Mouse (Mus musculus) urinary bladder, postnatal 4 days (tissue): ENCODE results near the gene Arl8a.
"Not testable (repeated sequence)": the region's sequence is repeated elsewhere in the genome, so short reads cannot be mapped to it uniquely, and the experiment has no call there.

Source experiments
- DNase-seq, 2 experiments: peaks; one replicate each; pipeline ENCODE4 v3.0.0; 2021 to 2022; ENCODE audit warnings: low spot score in 2 of 2

The Arl8a gene

GRCm38 (mm10) chr1:135146077-135146945, at the start of gene Arl8a:
Gene Arl8a (plus strand): TSS chr1:135146824.
- DNase-seq, result peak; percentile 84 to 86

- no peak for DNase-seq
Observed at GRCm38 (mm10) chr1:135097441-135097840, 49.2 kb upstream of the Arl8a start.

- no peak for DNase-seq
Observed at GRCm38 (mm10) chr1:135098441-135098840, 48.2 kb upstream of the Arl8a start.

- no peak for DNase-seq
Observed at GRCm38 (mm10) chr1:135100400-135100799, 46.2 kb upstream of the Arl8a start.

- no peak for DNase-seq
Observed at GRCm38 (mm10) chr1:135105124-135105523, 41.5 kb upstream of the Arl8a start, which contains the start of gene Lgr6. Gene Lgr6 (minus strand): TSS chr1:135105276.

GRCm38 (mm10) chr1:135105951-135106350, 40.7 kb upstream of the Arl8a start:
- DNase-seq, result peak; percentile 59 to 82

GRCm38 (mm10) chr1:135108611-135109010, 38.0 kb upstream of the Arl8a start:
- no peak for DNase-seq

- peak in 1 of 2 experiments; percentile 77 for DNase-seq
Observed at GRCm38 (mm10) chr1:135110075-135110474, 36.5 kb upstream of the Arl8a start.

- not testable (repeated sequence) for DNase-seq
Observed at GRCm38 (mm10) chr1:135111271-135111670, 35.4 kb upstream of the Arl8a start.

GRCm38 (mm10) chr1:135112661-135113060, 34.0 kb upstream of the Arl8a start:
- DNase-seq, result no peak

GRCm38 (mm10) chr1:135124573-135125363, 21.9 kb upstream of the Arl8a start:
- DNase-seq, result no peak

GRCm38 (mm10) chr1:135125990-135126389, 20.6 kb upstream of the Arl8a start:
- no peak for DNase-seq

- no peak for DNase-seq
Observed at GRCm38 (mm10) chr1:135126443-135127027, 20.1 kb upstream of the Arl8a start.

GRCm38 (mm10) chr1:135128011-135128441, 18.6 kb upstream of the Arl8a start:
- DNase-seq, result no peak

GRCm38 (mm10) chr1:135128986-135129385, 17.6 kb upstream of the Arl8a start:
- DNase-seq, result no peak

- DNase-seq, result no peak
Observed at GRCm38 (mm10) chr1:135129543-135130183, 17.0 kb upstream of the Arl8a start.

GRCm38 (mm10) chr1:135130376-135131018, 16.1 kb upstream of the Arl8a start:
- DNase-seq, result no peak

- DNase-seq, result no peak
Observed at GRCm38 (mm10) chr1:135131034-135131433, 15.6 kb upstream of the Arl8a start.

- DNase-seq, result no peak
Observed at GRCm38 (mm10) chr1:135131560-135131959, 15.1 kb upstream of the Arl8a start.

GRCm38 (mm10) chr1:135132473-135132872, 14.2 kb upstream of the Arl8a start, which contains the start of gene Ptpn7:
Gene Ptpn7 (plus strand): TSS chr1:135132700.
- DNase-seq, result peak; percentile 66 to 77

- no peak for DNase-seq
Observed at GRCm38 (mm10) chr1:135132893-135133369, 13.7 kb upstream of the Arl8a start.
